Comparison of ENCODE assay signal across 16 mouse cellular contexts in the genomic region with DNA sequence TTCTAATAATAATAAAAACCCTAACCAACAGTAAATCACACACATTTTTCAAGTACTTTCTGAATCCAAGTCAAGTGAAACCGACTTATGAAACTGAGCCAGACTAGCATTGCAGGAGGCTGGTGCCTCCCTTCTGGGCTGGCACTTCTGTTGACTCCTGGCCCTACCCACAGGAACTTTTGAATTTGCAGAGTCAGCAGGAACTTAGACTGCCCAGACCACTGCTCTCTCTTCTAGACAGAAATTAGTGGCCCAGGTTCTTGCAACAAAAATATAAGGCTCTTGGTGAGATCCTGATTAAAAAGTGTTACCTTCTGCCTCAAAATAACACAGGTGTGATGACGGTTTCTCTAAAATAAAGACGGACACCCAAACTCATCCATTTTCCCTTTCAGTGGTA. TPM values are rescaled to one million over a fixed set of nuclear protein-coding genes. Genes with fewer than 3 reads are reported as not detected.
"Had no signal": no experiment of that assay in that cellular context is flagged by ENCODE, and none has a peak within 500 bp of the region (broad histone marks: within the 10 kb centered on the region; RNA-seq: fewer than 3 reads in every experiment).

No protein-coding gene starts in this region.

- DNase-seq: retina, postnatal 1 day; right cerebral cortex, adult 18-20 months; right cerebral cortex, postnatal 14 days; right cerebral cortex, postnatal 25 days; right cerebral cortex, postnatal 4 days; spleen, adult 18-20 months; thymus, adult 18-20 months; thymus, adult 2 months; thymus, postnatal 14 days; thymus, postnatal 25 days; thymus, postnatal 36 days; thymus, postnatal 4 days had no signal

- H3K27ac ChIP-seq: neural tube, embryonic 15.5 days; stomach, embryonic 15.5 days; stomach, postnatal 0 days had no signal

- H3K27me3 ChIP-seq: stomach, embryonic 15.5 days had no signal

- H3K4me1 ChIP-seq: neural tube, embryonic 15.5 days; stomach, embryonic 15.5 days had no signal

- H3K4me2 ChIP-seq: neural tube, embryonic 15.5 days; stomach, embryonic 15.5 days had no signal

- H3K36me3 ChIP-seq: neural tube, embryonic 15.5 days; stomach, embryonic 15.5 days had no signal

- H3K9ac ChIP-seq: neural tube, embryonic 15.5 days; stomach, embryonic 15.5 days had no signal

- H3K4me3 ChIP-seq: neural tube, embryonic 15.5 days; stomach, embryonic 15.5 days had no signal

- H3K9me3 ChIP-seq: neural tube, embryonic 15.5 days; stomach, embryonic 15.5 days had no signal

RNA-seq across cellular contexts. Expression of a gene that starts 54.0 kb away (rescaled TPM):
- polyA plus RNA-seq: spleen, adult 2 months had no signal
